Mouse (Mus musculus) brain, embryonic 14.5 days (tissue): ENCODE results near the gene Srebf1.

Experiments
- CTCF ChIP-seq: fragments of 200-500 bp; IDR thresholded peaks from 2 replicates; pipeline ENCODE4 v1.5.1; 2012; ENCODE audit warnings: inconsistent platforms, mild to moderate bottlenecking, moderate library complexity, borderline replicate concordance; ENCODE audit not compliant: insufficient read depth, insufficient read length; ENCODE audit errors: extremely low read depth
- POLR2A ChIP-seq: fragments of 200-500 bp; IDR thresholded peaks from 2 replicates; pipeline ENCODE4 v1.6.1; 2012; ENCODE audit warnings: mild to moderate bottlenecking, inconsistent platforms, borderline replicate concordance; ENCODE audit not compliant: poor library complexity, insufficient read depth, insufficient read length, severe bottlenecking; ENCODE audit errors: extremely low read depth

DNA sequence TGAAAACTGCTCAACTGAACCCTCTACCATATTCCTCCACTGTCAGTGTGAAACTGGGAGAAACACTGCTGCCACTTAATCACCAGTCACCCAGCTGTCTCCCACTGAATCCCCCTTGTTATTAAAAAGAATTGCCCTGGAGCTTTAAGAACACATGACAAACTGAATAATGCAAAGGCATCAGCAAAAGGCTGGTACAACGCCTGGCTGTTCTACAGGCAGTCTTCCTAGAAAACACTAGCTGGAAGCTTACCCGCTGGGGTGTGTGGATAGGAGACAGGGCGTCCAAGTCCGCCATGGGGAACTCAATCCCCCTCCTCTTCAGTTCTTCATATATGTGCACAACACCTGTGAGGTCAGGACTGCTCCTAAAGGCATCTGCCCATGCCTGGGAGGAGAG is 40.0 kb upstream of the Srebf1 start:
- TF ChIP-seq CTCF (no peak), POLR2A (no peak)
